Mouse (Mus musculus) heart, adult 2 months (tissue): ENCODE results near the gene Olfr510. TPM values are rescaled to one million over a fixed set of nuclear protein-coding genes. Genes with fewer than 3 reads are reported as not detected.
"Not testable (repeated sequence)": the region's sequence is repeated elsewhere in the genome, so short reads cannot be mapped to it uniquely, and the experiment has no call there.

ENCODE experiments used
- DNase-seq, 2 experiments: peaks; one replicate each; pipeline ENCODE4 v3.0.0; 2021
- H3K27ac ChIP-seq: fragments of 200-600 bp; 2 replicates; pipeline ENCODE4 v1.8.1; 2022
- H3K27me3 ChIP-seq: fragments of 200-500 bp; 2 replicates; pipeline ENCODE4 v1.6.1; 2012; ENCODE audit warnings: mild to moderate bottlenecking, low read length, inconsistent platforms, mixed read lengths; ENCODE audit not compliant: control insufficient read depth, insufficient read depth
- H3K36me3 ChIP-seq: fragments of 200-500 bp; 2 replicates; pipeline ENCODE4 v1.6.1; 2012; ENCODE audit warnings: low read length, inconsistent platforms; ENCODE audit not compliant: control insufficient read depth, insufficient read depth
- H3K4me1 ChIP-seq: fragments of 200-500 bp; 2 replicates; pipeline ENCODE4 v1.6.1; 2011; ENCODE audit warnings: low read length; ENCODE audit not compliant: control insufficient read depth, insufficient read depth
- H3K4me3 ChIP-seq: fragments of 200-600 bp; 2 replicates; pipeline ENCODE4 v1.8.1; 2022
- H3K79me2 ChIP-seq: fragments of 200-500 bp; replicated peaks from 2 replicates; pipeline ENCODE4 v1.6.1; 2012; ENCODE audit warnings: mild to moderate bottlenecking, inconsistent platforms, low read length, moderate library complexity, mixed read lengths; ENCODE audit not compliant: control insufficient read depth, insufficient read depth
- H3K9ac ChIP-seq: fragments of 200-500 bp; 2 replicates; pipeline ENCODE4 v1.6.1; 2012; ENCODE audit warnings: low read depth, mild to moderate bottlenecking, control low read depth, inconsistent platforms, low read length, mixed read lengths
- CTCF ChIP-seq: fragments of 200-600 bp; IDR thresholded peaks from 2 replicates; pipeline ENCODE4 v1.8.1; 2022; ENCODE audit warnings: antibody characterized with exemption, mild to moderate bottlenecking, moderate library complexity
- EP300 ChIP-seq: fragments of 200-500 bp; IDR thresholded peaks from 2 replicates; pipeline ENCODE4 v1.6.1; 2011; ENCODE audit warnings: low read depth, low read length, control low read depth; ENCODE audit not compliant: insufficient read depth
- POLR2A ChIP-seq: fragments of 200-500 bp; IDR thresholded peaks from 2 replicates; pipeline ENCODE4 v1.6.1; 2011; ENCODE audit warnings: mild to moderate bottlenecking, low read depth, low read length, control low read depth; ENCODE audit not compliant: insufficient read depth
- WGBS: fragments of 180-500 bp; shearing (Covaris S2); methylation state at CpG from one replicate; pipeline ENCODE4 v1.1.7; 2018; 5-methylcytosine and 5-hydroxymethylcytosine counted together
- intact Hi-C: fragments of 180-260 bp; cut with DNase I; formaldehyde crosslinking; loops from one replicate; pipeline ENCODE4 v1.15.1; 2025
- long read RNA-seq: library from polyadenylated mRNA; stranded (forward); transcript quantifications from one replicate; pipeline ENCODE4 v2.0.0, GENCODE M21; 2021
- polyA plus RNA-seq: library from polyadenylated mRNA; depleted of rRNA; stranded (reverse); fragments of >200 nt; gene quantifications from 2 replicates; pipeline ENCODE4 v1.2.3, GENCODE M21; 2012; rRNA removed
- total RNA-seq, 2 experiments: library from RNA; stranded (reverse); gene quantifications; 2 replicates each; pipeline ENCODE4 v1.2.3; 2021

The Olfr510 gene
- total RNA-seq, result not detected
- polyA plus RNA-seq, result not detected in 2 replicates
- long read RNA-seq, result 0 reads

DNA sequence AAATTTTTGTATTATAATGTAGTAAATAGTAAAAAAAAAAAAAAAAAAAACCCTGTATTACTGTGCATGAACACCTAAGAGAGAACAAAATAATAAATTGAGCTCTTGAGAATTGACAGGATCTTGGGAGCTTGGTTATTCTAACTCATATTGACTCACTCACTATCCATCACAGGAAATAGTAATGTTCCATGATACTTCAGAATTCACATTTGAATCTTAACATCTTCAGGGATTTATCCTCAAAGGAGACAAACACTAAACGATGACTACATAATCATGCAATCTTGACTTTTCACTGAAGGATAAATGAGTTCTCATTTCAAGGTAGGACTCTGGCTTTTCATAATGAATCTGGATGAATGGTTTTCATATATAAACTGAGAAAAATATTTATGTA is at the start of gene Olfr510:
Gene Olfr510 (plus strand): TSS at position 301 of the 400 bp plus-strand sequence.
- Histone ChIP-seq H3K4me1 (no peaks in the 10 kb centered on the region), H3K79me2 (no peaks in the 10 kb centered on the region), H3K27me3 (no peaks in the 10 kb centered on the region), H3K9ac (no peak within 1 kb of the TSS), H3K36me3 (no peaks in the 10 kb centered on the region), H3K4me3 (no peak within 1 kb of the TSS), H3K27ac (no peak within 1 kb of the TSS)
- DNase-seq, result no peak
- TF ChIP-seq EP300 (no peak), CTCF (no peak), POLR2A (no peak)
- intact Hi-C loops, result no loop called here
- WGBS, result 82% methylated on average over 1 of the region's 1 CpGs

DNA sequence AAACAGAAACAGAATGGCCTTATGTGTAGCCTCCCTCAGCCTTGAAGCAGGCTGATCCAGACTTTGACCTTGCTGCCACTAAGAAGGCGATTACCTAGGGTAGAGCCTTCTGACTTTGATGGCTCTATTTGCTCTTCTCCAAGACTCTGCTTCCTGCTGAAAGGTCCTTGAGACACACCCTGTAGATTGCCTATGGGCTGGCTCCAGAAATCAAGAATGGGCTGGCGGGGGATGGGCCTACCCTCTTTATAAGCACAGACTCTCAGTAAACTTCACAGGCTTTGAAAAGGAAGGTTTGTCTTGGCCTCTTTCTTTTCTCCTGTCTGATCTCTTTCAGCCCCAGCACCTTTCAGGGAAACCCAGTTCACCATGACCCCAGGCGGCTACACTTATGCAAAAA is 49.4 kb upstream of the Olfr510 start:
- H3K79me2 ChIP-seq, H3K4me1 ChIP-seq, intact Hi-C loops, H3K27ac ChIP-seq, H3K27me3 ChIP-seq, DNase-seq, H3K36me3 ChIP-seq, H3K4me3 ChIP-seq, H3K9ac ChIP-seq: not testable (repeated sequence)
- 57% methylated on average over 3 of the region's 3 CpGs for WGBS

GRCm38 (mm10) chr7:108621514-108621913 is 44.7 kb upstream of the Olfr510 start, which contains the start of gene Olfr507:
Gene Olfr507, plus strand, starts transcription at chr7:108621814.
- no peaks in the 10 kb centered on the region for H3K4me1 ChIP-seq
- H3K79me2 ChIP-seq, result no peaks in the 10 kb centered on the region
- H3K27me3 ChIP-seq, result no peaks in the 10 kb centered on the region
- TF ChIP-seq POLR2A (no peak), EP300 (no peak), CTCF (no peak)
- DNase-seq, result no peak
- no peaks in the 10 kb centered on the region for H3K36me3 ChIP-seq
- WGBS, result 61% methylated on average over 2 of the region's 2 CpGs
- H3K4me3 ChIP-seq, result no peak within 1 kb of the TSS
- no peak within 1 kb of the TSS for H3K27ac ChIP-seq
- no peak within 1 kb of the TSS for H3K9ac ChIP-seq
- intact Hi-C loops, result no loop called here

DNA sequence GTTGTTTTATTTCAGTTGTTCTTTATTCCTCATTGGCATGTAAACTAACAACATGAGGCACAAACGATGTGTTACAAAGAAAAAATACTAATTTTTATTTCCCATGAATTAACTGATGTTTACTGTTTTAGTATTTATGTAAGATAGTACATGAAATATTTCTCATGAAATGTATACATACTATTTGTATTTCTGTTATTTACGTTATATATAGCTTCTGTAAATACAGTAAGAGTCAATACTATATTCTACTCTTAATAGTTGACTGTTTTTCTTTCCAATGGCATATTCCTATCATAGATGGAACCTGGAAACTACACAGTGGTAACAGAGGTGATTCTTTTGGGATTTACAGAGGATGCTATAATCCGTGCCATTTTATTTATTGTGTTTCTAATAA is 36.5 kb upstream of the Olfr510 start, which contains the start of gene Olfr508:
Gene Olfr508 (plus strand): TSS at position 301 of the 400 bp plus-strand sequence.
- intact Hi-C loops, result no loop called here
- TF ChIP-seq POLR2A (no peak), CTCF (no peak), EP300 (no peak)

GRCm38 (mm10) chr7:108651806-108652205 is 14.4 kb upstream of the Olfr510 start, which contains the start of gene Olfr509:
Gene Olfr509, minus strand, starts transcription at chr7:108651906.
- Histone ChIP-seq H3K4me1 (no peaks in the 10 kb centered on the region), H3K27me3 (no peaks in the 10 kb centered on the region), H3K27ac (no peak within 1 kb of the TSS), H3K4me3 (no peak within 1 kb of the TSS), H3K79me2 (no peaks in the 10 kb centered on the region), H3K36me3 (no peaks in the 10 kb centered on the region), H3K9ac (no peak within 1 kb of the TSS)
- TF ChIP-seq CTCF, result no peak
- TF ChIP-seq POLR2A, result no peak
- intact Hi-C loops, result no loop called here
- no peak for DNase-seq

More for the DNA sequence above, 36.5 kb upstream of the Olfr510 start, which contains the start of gene Olfr508:
- Histone ChIP-seq H3K79me2 (no peaks in the 10 kb centered on the region), H3K4me1 (no peaks in the 10 kb centered on the region), H3K4me3 (no peak within 1 kb of the TSS), H3K27ac (no peak within 1 kb of the TSS), H3K27me3 (no peaks in the 10 kb centered on the region), H3K36me3 (no peaks in the 10 kb centered on the region), H3K9ac (no peak within 1 kb of the TSS)
- no peak for DNase-seq
- WGBS, result 57% methylated on average over 3 of the region's 3 CpGs

- WGBS, result 67% methylated on average over 3 of the region's 3 CpGs
- DNase-seq, result no peak
- TF ChIP-seq CTCF, result no peak
- H3K9ac ChIP-seq, result no peak overlapping the region
- H3K27ac ChIP-seq, result no peak overlapping the region
- no peaks in the 10 kb centered on the region for H3K79me2 ChIP-seq
- intact Hi-C loops, result no loop called here
- H3K4me1 ChIP-seq, result no peaks in the 10 kb centered on the region
- no peak overlapping the region for H3K4me3 ChIP-seq
- H3K36me3 ChIP-seq, result no peaks in the 10 kb centered on the region
- H3K27me3 ChIP-seq, result no peaks in the 10 kb centered on the region
Observed at GRCm38 (mm10) chr7:108662419-108662818, 3.8 kb upstream of the Olfr510 start.

DNA sequence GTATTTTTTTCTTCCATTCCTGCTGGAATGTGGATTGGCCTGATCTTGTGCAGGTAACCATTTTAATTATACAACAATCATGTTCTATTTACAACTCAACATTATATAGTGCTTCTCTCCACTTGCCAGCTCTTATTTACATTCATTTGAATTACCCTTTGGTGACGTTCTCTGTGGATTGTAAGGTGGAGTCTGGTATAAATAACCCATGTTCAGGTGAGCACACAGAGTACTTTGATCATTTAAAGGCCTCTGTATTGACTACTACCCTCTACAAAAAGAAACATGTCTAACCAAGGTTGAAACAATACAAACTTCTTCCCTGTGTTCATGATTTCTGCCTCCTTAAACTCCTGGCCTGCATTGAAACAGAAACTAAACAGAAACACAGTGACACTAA is 4.8 kb downstream of the Olfr510 start:
- Histone ChIP-seq H3K27me3 (no peaks in the 10 kb centered on the region), H3K27ac (no peak overlapping the region), H3K36me3 (no peaks in the 10 kb centered on the region), H3K4me1 (no peaks in the 10 kb centered on the region), H3K4me3 (no peak overlapping the region), H3K79me2 (no peaks in the 10 kb centered on the region), H3K9ac (no peak overlapping the region)
- DNase-seq, result no peak
- 57% methylated on average over 1 of the region's 1 CpGs for WGBS
- intact Hi-C loops, result no loop called here
- TF ChIP-seq EP300, result no peak
- no peak for TF ChIP-seq POLR2A
- no peak for TF ChIP-seq CTCF
